Mouse (Mus musculus): ENCODE results near the gene Ablim1.

DNA sequence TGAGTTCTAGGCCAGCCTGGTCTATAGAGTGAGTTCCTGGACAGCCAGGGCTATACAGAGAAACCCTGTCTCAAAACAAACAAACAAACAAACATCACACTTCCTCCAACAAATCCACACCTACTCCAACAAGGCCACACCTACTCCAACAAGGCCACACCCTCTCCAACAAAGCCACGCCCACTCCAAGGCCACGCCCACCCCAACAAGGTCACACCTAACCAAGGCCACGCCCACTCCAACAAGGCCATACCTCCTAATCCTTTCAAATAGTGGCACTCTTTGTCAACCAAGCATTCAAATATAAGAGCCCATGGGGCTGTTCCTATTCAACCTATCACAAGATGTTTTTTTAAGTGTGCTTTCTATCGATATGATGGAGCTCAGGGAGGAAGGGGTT, 288.2 kb downstream of the Ablim1 start:
- TF ChIP-seq GATA1 (IDR thresholded peaks at IDR 0.05; ENCODE audit: low read length) (no peak), TAL1 (IDR thresholded peaks at IDR 0.05; ENCODE audit: low read length) (no peak)
